Mouse (Mus musculus): ENCODE results near the gene Fgfr2.
A peak's percentile ranks its signal among the peaks of the same experiment; 100 is the strongest.
"Not testable (repeated sequence)": the region's sequence is repeated elsewhere in the genome, so short reads cannot be mapped to it uniquely, and the experiment has no call there.

The Fgfr2 gene

GRCm38 (mm10) chr7:132573205-132573604 is 549.9 kb downstream of the Fgfr2 start:
- no peak for DNase-seq (ENCODE audit: low spot score)

- no peak for DNase-seq (ENCODE audit: low spot score)
These were observed 550.4 kb downstream of the Fgfr2 start for GRCm38 (mm10) chr7:132572738-132573137.

- DNase-seq (ENCODE audit: low spot score), result no peak
These were observed 551.7 kb downstream of the Fgfr2 start for GRCm38 (mm10) chr7:132571481-132571880.

- no peak for DNase-seq (ENCODE audit: low spot score)
These were observed 553.1 kb downstream of the Fgfr2 start for GRCm38 (mm10) chr7:132570071-132570470.

- no peak for DNase-seq (ENCODE audit: low spot score)
These were observed 554.3 kb downstream of the Fgfr2 start for GRCm38 (mm10) chr7:132568817-132569216.

GRCm38 (mm10) chr7:132565831-132566230 is 557.3 kb downstream of the Fgfr2 start:
- DNase-seq (ENCODE audit: low spot score), result no peak

GRCm38 (mm10) chr7:132559138-132559766 is 563.9 kb downstream of the Fgfr2 start:
- DNase-seq (ENCODE audit: low spot score), result no peak

- DNase-seq (ENCODE audit: low spot score), result no peak
These were observed 564.9 kb downstream of the Fgfr2 start for GRCm38 (mm10) chr7:132558141-132558736.

- DNase-seq (ENCODE audit: low spot score), result no peak
These were observed 566.6 kb downstream of the Fgfr2 start for GRCm38 (mm10) chr7:132556575-132556974.

- no peak for DNase-seq (ENCODE audit: low spot score)
These were observed 567.2 kb downstream of the Fgfr2 start for GRCm38 (mm10) chr7:132555911-132556310.

GRCm38 (mm10) chr7:132554091-132554490 is 569.1 kb downstream of the Fgfr2 start:
- DNase-seq (ENCODE audit: low spot score), result no peak

- DNase-seq (ENCODE audit: low spot score), result peak; percentile 97
These were observed 571.6 kb downstream of the Fgfr2 start for GRCm38 (mm10) chr7:132551351-132552126.

- DNase-seq (ENCODE audit: low spot score), result no peak
These were observed 576.0 kb downstream of the Fgfr2 start for GRCm38 (mm10) chr7:132547126-132547525.

- no peak for DNase-seq (ENCODE audit: low spot score)
These were observed 580.7 kb downstream of the Fgfr2 start for GRCm38 (mm10) chr7:132542427-132542826.

GRCm38 (mm10) chr7:132541566-132541965 is 581.6 kb downstream of the Fgfr2 start:
- DNase-seq (ENCODE audit: low spot score), result no peak

- DNase-seq (ENCODE audit: low spot score), result no peak
These were observed 582.6 kb downstream of the Fgfr2 start for GRCm38 (mm10) chr7:132540597-132540996.

- no peak for DNase-seq (ENCODE audit: low spot score)
These were observed 593.9 kb downstream of the Fgfr2 start for GRCm38 (mm10) chr7:132529206-132529605.

GRCm38 (mm10) chr7:132513419-132513982 is 609.6 kb downstream of the Fgfr2 start:
- no peak for DNase-seq (ENCODE audit: low spot score)

GRCm38 (mm10) chr7:132509110-132509509 is 614.0 kb downstream of the Fgfr2 start:
- no peak for DNase-seq (ENCODE audit: low spot score)

GRCm38 (mm10) chr7:132507361-132507760 is 615.8 kb downstream of the Fgfr2 start:
- peak; percentile 9 for DNase-seq (ENCODE audit: low spot score)

GRCm38 (mm10) chr7:132506226-132506625 is 616.9 kb downstream of the Fgfr2 start:
- DNase-seq (ENCODE audit: low spot score), result no peak

GRCm38 (mm10) chr7:132502445-132502844 is 620.7 kb downstream of the Fgfr2 start:
- DNase-seq (ENCODE audit: low spot score), result not testable (repeated sequence)

- no peak for DNase-seq (ENCODE audit: low spot score)
These were observed 626.0 kb downstream of the Fgfr2 start for GRCm38 (mm10) chr7:132497142-132497541.

All from urinary bladder, postnatal 14 days (tissue).